Mouse (Mus musculus): Measurements from ENCODE around the gene Batf2. TPM values are rescaled to one million over a fixed set of nuclear protein-coding genes. Genes with fewer than 3 reads are reported as not detected.

Batf2 gene
- polyA plus RNA-seq, 1 experiment from 2014 or later, result 0.18 TPM

- Histone ChIP-seq H3K4me1 (ENCODE audit: insufficient read depth) (peaks cover 9% of the 10 kb centered on the region), H3K27me3 (ENCODE audit: insufficient read depth, low read length) (no peaks in the 10 kb centered on the region), H3K4me3 (ENCODE audit: low read depth, low read length) (no peak overlapping the region), H3K36me3 (ENCODE audit: insufficient read depth) (peaks cover 40% of the 10 kb centered on the region), H3K9me3 (ENCODE audit: low read depth, low read length) (no peaks in the 10 kb centered on the region), H3K9ac (no peak overlapping the region), H3K27ac (ENCODE audit: low read depth) (no peak overlapping the region), H3K4me2 (no peak overlapping the region)
- WGBS, result 28% methylated on average over 6 of the region's 6 CpGs
- no peak for ATAC-seq (ENCODE audit: insufficient read depth)
- DNase-seq, result no peak
- TF ChIP-seq CTCF (IDR thresholded peaks at IDR 0.05; ENCODE audit: low read depth), result no peak
Observed at GRCm38 (mm10) chr19:6113116-6113515, 27.7 kb upstream of the Batf2 start.

GRCm38 (mm10) chr19:6116113-6116850, 24.5 kb upstream of the Batf2 start:
- Histone ChIP-seq H3K9me3 (ENCODE audit: low read depth, low read length) (no peaks in the 10 kb centered on the region), H3K4me1 (ENCODE audit: insufficient read depth) (peaks cover 13% of the 10 kb centered on the region), H3K36me3 (ENCODE audit: insufficient read depth) (peaks cover 43% of the 10 kb centered on the region), H3K27me3 (ENCODE audit: insufficient read depth, low read length) (no peaks in the 10 kb centered on the region), H3K4me2 (peak overlapping the region; percentile 85), H3K9ac (peak overlapping the region; percentile 29), H3K4me3 (ENCODE audit: low read depth, low read length) (peak overlapping the region; percentile 81), H3K27ac (ENCODE audit: low read depth) (no peak overlapping the region)
- TF ChIP-seq CTCF (IDR thresholded peaks at IDR 0.05; ENCODE audit: low read depth), result no peak
- DNase-seq, result no peak
- 89% methylated on average over 15 of the region's 15 CpGs for WGBS
- ATAC-seq (ENCODE audit: insufficient read depth), result no peak

GRCm38 (mm10) chr19:6117346-6117985, 23.3 kb upstream of the Batf2 start:
- TF ChIP-seq CTCF (IDR thresholded peaks at IDR 0.05; ENCODE audit: low read depth), result no peak
- peaks cover 40% of the 10 kb centered on the region for H3K36me3 ChIP-seq (ENCODE audit: insufficient read depth)
- peak overlapping the region; percentile 85 for H3K4me2 ChIP-seq
- H3K4me1 ChIP-seq (ENCODE audit: insufficient read depth), result peaks cover 13% of the 10 kb centered on the region
- no peaks in the 10 kb centered on the region for H3K9me3 ChIP-seq (ENCODE audit: low read depth, low read length)
- H3K27me3 ChIP-seq (ENCODE audit: insufficient read depth, low read length), result no peaks in the 10 kb centered on the region
- H3K9ac ChIP-seq, result peak overlapping the region; percentile 88
- H3K27ac ChIP-seq (ENCODE audit: low read depth), result peak overlapping the region; percentile 99
- ATAC-seq (ENCODE audit: insufficient read depth) (no peak), DNase-seq (no peak)
- WGBS, result 4% methylated on average over 32 of the region's 32 CpGs
- peak overlapping the region; percentile 81 for H3K4me3 ChIP-seq (ENCODE audit: low read depth, low read length)

GRCm38 (mm10) chr19:6117986-6118676, 22.7 kb upstream of the Batf2 start, which contains the start of gene Sac3d1:
Gene Sac3d1 (minus strand): TSS chr19:6118650.
- Histone ChIP-seq H3K27me3 (ENCODE audit: insufficient read depth, low read length) (no peaks in the 10 kb centered on the region), H3K4me1 (ENCODE audit: insufficient read depth) (peaks cover 13% of the 10 kb centered on the region), H3K36me3 (ENCODE audit: insufficient read depth) (peaks cover 36% of the 10 kb centered on the region), H3K27ac (ENCODE audit: low read depth) (peak within 1 kb of the TSS; percentile 99), H3K9ac (peak within 1 kb of the TSS; percentile 88), H3K4me3 (ENCODE audit: low read depth, low read length) (peak within 1 kb of the TSS; percentile 81), H3K4me2 (peak within 1 kb of the TSS; percentile 85), H3K9me3 (ENCODE audit: low read depth, low read length) (no peaks in the 10 kb centered on the region)
- ATAC-seq (ENCODE audit: insufficient read depth) (peak; percentile 88), DNase-seq (peak; percentile 98)
- WGBS, result under 1% methylated on average over 71 of the region's 77 CpGs
- TF ChIP-seq CTCF (IDR thresholded peaks at IDR 0.05; ENCODE audit: low read depth), result no peak

- H3K36me3 ChIP-seq (ENCODE audit: insufficient read depth), result peaks cover 38% of the 10 kb centered on the region
- peak overlapping the region; percentile 99 for H3K27ac ChIP-seq (ENCODE audit: low read depth)
- H3K9me3 ChIP-seq (ENCODE audit: low read depth, low read length), result no peaks in the 10 kb centered on the region
- 2% methylated on average over 8 of the region's 8 CpGs for WGBS
- ATAC-seq (ENCODE audit: insufficient read depth), result peak; percentile 33
- TF ChIP-seq CTCF (IDR thresholded peaks at IDR 0.05; ENCODE audit: low read depth), result no peak
- H3K27me3 ChIP-seq (ENCODE audit: insufficient read depth, low read length), result no peaks in the 10 kb centered on the region
- H3K4me3 ChIP-seq (ENCODE audit: low read depth, low read length), result peak overlapping the region; percentile 81
- no peak for DNase-seq
- peak overlapping the region; percentile 85 for H3K4me2 ChIP-seq
- peaks cover 13% of the 10 kb centered on the region for H3K4me1 ChIP-seq (ENCODE audit: insufficient read depth)
- H3K9ac ChIP-seq, result peak overlapping the region; percentile 47
Observed at GRCm38 (mm10) chr19:6118677-6119185, 22.1 kb upstream of the Batf2 start.

- peaks cover 10% of the 10 kb centered on the region for H3K4me1 ChIP-seq (ENCODE audit: insufficient read depth)
- WGBS, result 21% methylated on average over 19 of the region's 19 CpGs
- no peak for ATAC-seq (ENCODE audit: insufficient read depth)
- H3K4me2 ChIP-seq, result no peak overlapping the region
- no peak overlapping the region for H3K27ac ChIP-seq (ENCODE audit: low read depth)
- no peak for DNase-seq
- H3K36me3 ChIP-seq (ENCODE audit: insufficient read depth), result peaks cover 10% of the 10 kb centered on the region; the same call in 1 of the 2 replicates
- H3K9ac ChIP-seq, result no peak overlapping the region
- H3K9me3 ChIP-seq (ENCODE audit: low read depth, low read length), result no peaks in the 10 kb centered on the region
- TF ChIP-seq CTCF (IDR thresholded peaks at IDR 0.05; ENCODE audit: low read depth), result no peak
- no peak overlapping the region for H3K4me3 ChIP-seq (ENCODE audit: low read depth, low read length)
- H3K27me3 ChIP-seq (ENCODE audit: insufficient read depth, low read length), result no peaks in the 10 kb centered on the region
Observed at GRCm38 (mm10) chr19:6121761-6122160, 19.0 kb upstream of the Batf2 start.

Measured in lung, embryonic 14.5 days (tissue).